Mouse (Mus musculus) stomach, postnatal 0 days (tissue): ENCODE measurements around the gene Adamts4.

Experiments
- CTCF ChIP-seq: IDR thresholded peaks from 2 replicates; pipeline ENCODE4 v1.5.1; 2016; ENCODE audit warnings: antibody characterized with exemption, low read depth, mild to moderate bottlenecking, moderate library complexity
- EP300 ChIP-seq: optimal IDR thresholded peaks from 2 replicates; pipeline ENCODE3; 2016; ENCODE audit warnings: antibody characterized with exemption

GRCm38 (mm10) chr1:171252415-171252814 lies 2.2 kb downstream of the Adamts4 start:
- no peak for TF ChIP-seq CTCF
- TF ChIP-seq EP300 = no peak
